Mouse (Mus musculus) yolk sac, embryonic 10.5 days (tissue): Measurements from ENCODE around the gene Fcgrt.
"Not testable (repeated sequence)": the region's sequence is repeated elsewhere in the genome, so short reads cannot be mapped to it uniquely, and the experiment has no call there.

ENCODE experiments used
- DNase-seq: peaks from one replicate; pipeline ENCODE4 v3.0.0-alpha.2; 2017; ENCODE audit warnings: low spot score

The Fcgrt gene

DNA sequence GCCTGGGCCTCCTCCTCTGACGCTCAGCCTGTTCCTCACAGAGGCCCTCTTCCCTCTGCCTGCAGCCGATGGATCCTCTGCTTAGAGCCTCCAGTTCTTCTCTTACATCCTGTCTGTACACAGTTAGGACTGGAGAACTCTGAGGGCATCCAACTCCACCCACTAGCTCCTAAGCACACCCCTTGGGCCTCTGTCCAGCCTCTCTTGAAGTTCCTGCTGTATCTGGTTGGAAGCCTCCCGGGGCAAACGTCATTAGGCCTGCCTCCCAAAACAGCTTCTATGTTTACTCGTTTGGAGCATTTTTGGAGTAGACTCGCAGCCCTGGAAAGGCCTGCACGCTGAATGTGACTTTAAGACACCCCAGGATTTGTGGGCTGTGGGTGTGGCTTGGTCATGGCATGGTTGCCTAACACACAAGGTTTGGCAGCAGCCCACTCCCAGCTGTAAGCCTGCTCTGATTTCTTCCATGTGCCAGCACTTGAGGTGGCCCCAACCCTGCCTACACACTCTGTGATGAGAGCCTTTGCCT is at the start of gene Fcgrt:
TSS of gene Fcgrt (minus strand) at position 200 of the 529 bp plus-strand sequence.
- peak; percentile 89 for DNase-seq

DNA sequence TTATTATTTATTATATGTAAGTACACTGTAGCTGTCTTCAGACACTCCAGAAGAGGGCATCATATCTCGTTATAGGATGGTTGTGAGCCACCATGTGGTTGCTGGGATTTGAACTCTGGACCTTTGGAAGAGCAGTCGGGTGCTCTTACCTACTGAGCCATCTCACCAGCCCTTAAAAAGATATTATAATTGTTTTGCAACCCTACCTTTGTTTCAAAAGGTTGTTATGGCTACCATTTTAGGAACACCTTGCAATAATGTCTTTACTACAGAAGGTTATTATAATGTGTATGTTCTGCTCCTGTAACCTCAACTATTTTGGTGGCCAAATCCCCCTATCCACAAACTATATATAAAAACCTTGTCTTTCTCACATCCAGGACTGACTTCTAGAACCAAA is 49.4 kb upstream of the Fcgrt start:
- DNase-seq = not testable (repeated sequence)

GRCm38 (mm10) chr7:45151303-45151702 is 47.7 kb upstream of the Fcgrt start:
- DNase-seq = no peak

GRCm38 (mm10) chr7:45150321-45150720 is 46.7 kb upstream of the Fcgrt start:
- DNase-seq = no peak

DNA sequence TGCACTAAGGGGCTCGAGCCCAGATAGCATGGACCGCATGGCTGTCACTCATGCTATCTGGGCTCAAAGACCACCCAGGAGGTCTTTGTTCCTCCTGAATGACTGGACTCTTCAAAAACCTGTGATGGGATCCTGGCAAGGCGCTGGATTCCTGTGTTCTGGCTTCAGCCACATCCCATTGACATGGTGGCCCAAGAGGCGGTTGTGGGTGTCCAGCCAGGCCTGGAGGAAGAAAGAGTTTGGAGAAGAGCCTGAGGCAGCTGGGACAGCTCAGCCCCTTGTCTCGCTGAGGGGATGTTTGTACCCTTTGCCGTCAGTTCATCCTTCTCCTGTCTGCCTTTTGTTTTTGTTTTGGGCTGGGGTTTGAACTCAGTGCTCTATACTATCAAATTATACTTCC is 45.9 kb upstream of the Fcgrt start:
- DNase-seq = no peak

- DNase-seq = peak; percentile 35
These were observed 45.0 kb upstream of the Fcgrt start for GRCm38 (mm10) chr7:45148534-45149098.

DNA sequence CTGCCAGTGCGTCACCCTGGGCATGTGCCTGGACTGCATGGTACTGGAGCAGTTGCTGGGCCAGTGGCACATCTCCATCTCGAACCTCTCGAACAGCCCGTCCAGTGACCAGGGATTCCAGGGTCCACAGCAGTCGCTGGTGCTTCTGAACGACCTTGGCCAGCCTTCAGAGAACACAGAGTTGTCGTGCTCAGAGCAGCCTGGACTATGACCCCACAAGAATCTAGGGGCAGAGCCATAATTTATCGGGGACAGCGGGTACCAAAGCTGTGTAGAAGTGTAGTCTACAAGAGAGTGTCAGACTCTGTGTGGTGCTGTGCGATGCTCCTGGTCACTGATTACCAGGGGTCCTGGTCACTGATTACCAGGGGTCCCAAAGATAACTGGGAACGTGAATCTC is 44.2 kb upstream of the Fcgrt start:
- peak; percentile 63 for DNase-seq

DNA sequence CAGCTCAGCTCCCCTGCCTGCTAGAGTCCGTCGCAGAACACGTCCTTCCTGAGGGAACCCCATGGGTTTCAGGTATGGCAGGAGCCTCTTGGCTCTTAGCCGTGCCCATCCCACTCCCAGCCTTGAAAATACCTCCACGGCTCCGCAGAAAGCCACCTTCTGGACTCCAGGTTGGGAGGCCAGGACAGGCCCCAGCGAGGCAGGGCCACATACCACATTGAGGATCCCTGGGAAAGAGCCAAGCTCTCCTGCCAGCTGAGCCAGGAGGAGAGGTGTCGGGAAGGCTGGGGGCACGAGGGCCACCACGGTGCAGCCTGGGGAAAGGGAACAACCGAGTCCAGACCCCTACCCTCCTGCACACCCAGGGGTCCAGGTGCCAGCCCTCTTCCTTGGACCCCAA is 43.6 kb upstream of the Fcgrt start:
- no peak for DNase-seq

DNA sequence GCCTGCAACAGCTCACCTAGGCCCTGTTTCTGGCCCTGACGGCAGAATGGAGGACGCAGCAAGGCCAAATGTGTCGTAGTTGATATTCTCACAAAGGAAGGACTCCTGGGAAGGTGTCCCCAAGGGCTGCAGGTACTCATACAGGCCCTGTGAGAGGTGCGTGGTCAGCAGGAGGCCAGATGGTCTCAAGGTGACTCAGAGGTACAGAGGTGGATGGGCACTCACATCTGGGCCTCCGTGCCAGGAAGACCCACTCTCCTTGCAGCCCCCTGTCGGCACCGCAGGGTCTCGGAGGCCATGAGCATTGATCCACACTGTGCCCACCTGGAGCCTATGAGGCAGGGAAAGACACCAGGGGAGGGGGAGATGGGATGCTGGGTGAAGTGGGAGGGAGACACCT is 41.8 kb upstream of the Fcgrt start:
- no peak for DNase-seq

DNA sequence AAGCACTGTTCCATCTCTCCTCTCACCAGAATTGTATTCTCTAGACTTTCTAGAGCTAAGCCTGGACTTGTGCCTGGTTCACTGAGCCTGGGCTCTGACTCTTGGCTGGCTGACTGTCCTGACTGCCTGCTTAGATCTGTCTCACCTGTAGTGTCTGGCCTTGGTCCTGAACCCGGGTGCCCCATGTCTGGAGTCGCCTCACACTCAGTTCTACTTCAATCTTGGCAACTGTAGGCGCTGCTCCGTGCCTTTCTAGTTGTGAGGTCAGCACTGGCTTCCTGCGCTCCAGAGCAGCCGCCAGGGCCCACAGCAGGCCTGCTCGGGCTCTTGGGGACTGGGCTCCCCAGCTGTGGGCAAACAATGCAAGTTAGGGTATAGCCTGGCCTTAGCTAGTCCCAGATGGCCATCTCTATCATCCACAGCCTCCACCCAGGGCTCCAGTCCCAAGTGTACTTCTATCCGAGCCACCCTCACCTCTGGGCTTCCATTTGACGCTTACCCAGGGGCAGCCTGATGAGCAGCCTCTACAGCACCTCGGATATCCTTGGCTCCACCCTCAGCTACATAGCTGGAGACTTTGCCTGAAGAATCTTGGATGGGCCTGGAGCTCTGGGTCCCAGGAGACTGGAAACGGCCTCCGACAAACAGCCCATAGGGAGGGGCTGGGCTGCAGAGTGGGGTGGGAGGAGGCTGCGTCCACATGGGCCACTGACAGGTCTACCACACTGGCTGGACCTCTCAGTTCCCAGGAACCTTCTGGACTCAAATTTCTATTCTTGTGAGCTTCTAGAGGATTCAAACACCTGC is 40.9 kb upstream of the Fcgrt start:
- DNase-seq = no peak

DNA sequence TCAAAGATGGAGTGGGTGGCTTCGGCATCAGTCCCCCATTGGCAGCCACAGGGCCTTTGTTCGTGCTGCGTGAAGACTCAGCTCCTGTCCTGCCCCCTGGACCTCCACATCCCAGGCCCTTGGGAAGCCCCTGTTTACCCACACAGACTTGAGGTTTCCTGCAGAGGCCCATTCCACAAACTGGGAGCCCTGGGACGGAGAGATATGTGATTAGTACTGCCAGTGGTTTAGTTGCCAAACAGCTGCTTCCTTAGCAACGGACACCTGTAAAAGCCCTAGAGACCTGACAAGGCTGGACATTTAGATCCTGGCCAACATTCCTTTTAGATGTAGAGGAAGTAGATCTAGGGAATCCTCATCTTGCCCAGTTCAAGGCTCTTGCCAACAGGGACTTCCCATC is 38.3 kb upstream of the Fcgrt start:
- DNase-seq = no peak

- DNase-seq = no peak
These were observed 37.7 kb upstream of the Fcgrt start for GRCm38 (mm10) chr7:45141319-45141718.

- DNase-seq = no peak
These were observed 36.5 kb upstream of the Fcgrt start for GRCm38 (mm10) chr7:45139904-45140723.

DNA sequence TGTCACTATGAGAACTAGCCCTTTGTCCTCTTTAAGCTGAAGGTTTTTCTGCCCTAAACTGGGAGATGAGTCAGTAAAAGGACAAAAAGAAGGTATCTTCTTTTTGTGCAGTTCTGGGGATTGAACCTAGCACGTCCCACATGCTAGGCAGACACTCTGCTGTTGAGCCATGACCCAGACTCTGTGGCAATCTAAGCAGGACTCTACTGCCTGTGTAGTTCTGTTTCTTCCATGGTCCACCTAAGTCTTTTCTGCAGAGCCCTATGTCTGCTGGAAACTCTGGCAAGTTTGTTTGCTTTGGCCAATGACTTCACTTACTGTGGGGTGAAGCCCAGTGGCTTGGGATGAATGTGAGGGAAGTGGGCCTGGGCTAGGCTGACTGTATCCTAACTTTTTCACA is 34.8 kb upstream of the Fcgrt start:
- no peak for DNase-seq

DNA sequence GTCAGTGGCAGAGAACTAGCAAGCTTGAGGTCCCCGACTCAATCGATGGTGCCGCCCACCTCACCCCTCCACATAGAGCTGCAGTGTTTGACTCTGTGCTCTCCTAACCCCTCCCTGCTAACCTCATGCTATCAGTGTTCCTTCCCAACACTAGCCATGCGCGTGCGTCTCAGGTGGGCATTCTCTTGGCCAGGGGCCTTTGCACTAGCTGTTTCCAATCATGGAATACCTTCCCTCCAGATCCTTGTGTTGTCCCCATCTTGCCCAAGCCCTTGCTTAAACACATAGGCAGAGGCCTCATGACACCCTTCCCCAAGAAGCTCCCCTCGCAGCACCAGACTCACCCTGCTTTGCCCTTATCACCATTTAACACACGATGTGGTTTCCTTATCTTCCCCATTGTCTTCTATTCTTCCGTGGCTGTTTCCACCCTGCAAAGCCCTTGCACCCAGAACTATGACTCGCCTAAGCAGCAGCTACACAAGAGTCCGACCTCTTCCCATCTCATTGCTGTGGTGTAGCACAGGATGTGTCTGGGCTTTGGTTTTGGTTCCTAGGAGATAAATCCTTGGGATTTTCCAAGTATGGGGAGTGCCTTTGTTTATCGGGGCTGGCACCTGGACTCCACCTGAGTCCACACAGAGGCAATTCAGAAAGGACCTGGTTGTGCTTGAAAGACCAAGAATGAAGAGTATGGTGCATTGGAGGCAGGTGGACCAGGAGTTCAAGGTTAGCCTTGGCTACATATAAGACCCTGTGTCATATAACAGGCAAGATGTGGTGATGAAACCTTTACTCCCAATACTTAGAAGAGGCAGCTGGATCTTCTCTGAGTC is 33.7 kb upstream of the Fcgrt start:
- no peak for DNase-seq

GRCm38 (mm10) chr7:45135993-45136567 is 32.4 kb upstream of the Fcgrt start, which contains the start of the genes Gm45713 and Flt3l:
Gene Gm45713, minus strand, starts transcription at chr7:45136231.
Gene Flt3l, minus strand, starts transcription at chr7:45136432.
- DNase-seq = peak; percentile 73

GRCm38 (mm10) chr7:45135370-45135769 is 31.7 kb upstream of the Fcgrt start:
- DNase-seq = no peak

DNA sequence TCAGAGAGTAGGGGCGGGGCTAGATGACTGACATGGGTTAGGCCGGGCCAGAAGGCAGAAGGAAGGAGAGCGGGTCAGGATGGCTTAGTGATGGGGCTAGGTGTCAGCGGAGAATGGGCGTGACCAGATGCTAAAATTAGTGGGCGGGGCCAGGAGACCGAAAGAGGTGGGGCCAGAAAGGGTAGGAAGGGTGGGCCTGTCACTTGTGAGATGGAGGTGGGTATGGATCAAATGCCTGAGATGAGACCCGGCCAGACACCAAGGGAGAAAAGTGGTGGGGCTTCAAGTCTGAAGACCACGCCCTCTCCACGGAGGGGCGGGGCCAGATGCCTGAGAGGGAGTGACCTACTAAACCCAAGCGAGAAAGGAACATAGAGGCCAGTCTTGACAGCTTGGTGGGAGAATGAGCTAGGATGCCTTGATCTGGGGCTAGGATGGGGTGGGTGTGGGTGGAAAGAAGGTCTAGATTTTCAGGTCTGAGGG is 30.9 kb upstream of the Fcgrt start:
- DNase-seq = no peak

DNA sequence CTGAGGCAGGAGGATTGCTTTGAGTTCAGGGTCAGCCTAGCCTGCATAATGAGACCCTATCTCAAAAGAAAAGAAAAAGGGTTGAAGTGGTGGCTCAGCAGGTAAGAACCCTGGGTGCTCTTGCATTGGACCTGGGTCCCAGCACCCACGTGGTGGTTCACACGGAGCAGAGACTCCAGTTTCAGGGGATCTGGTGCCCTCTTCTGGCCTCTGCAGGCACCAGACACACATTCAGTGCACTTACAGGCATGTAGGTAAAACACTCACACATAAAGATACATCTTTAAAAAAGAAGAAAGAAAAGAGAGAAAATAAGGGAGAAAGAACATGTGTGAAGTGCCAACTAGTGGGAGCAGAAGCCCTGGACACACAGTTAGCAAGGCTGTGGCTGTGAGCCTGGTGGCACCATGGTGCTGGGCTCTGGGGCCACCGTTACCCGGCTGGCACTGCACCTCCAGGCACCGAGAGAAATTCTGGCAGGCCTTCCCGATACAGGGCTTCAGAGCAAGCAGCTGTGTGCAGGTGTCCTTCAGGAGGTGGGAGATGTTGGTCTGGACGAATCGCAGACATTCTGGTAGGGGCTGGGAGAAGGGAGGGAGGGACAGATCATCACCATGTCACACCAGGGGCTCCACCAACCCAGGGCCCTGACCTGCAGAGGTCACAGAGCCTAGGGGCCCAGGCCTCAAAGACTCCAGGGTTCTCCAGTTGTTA is 30.0 kb upstream of the Fcgrt start:
- DNase-seq = no peak

- no peak for DNase-seq
These were observed 28.2 kb upstream of the Fcgrt start for GRCm38 (mm10) chr7:45131850-45132249.
